ENCODE assay signal across 30 mouse cellular contexts in genomic region chr2:122719232-122719631, GRCm38 (mm10). TPM values are rescaled to one million over a fixed set of nuclear protein-coding genes. Genes with fewer than 3 reads are reported as not detected.
DNase-seq lines count a peak whose midpoint lies in the region; ATAC-seq and TF ChIP-seq lines count a peak whose summit lies in the region.
"Had no signal": no experiment of that assay in that cellular context is flagged by ENCODE, and none has a peak within 500 bp of the region (broad histone marks: within the 10 kb centered on the region; RNA-seq: fewer than 3 reads in every experiment).

No protein-coding gene starts in this region.

- WGBS in heart, embryonic 10.5 days: 60% methylated on average over 1 of the region's 1 CpGs
- 47% methylated on average over 1 of the region's 1 CpGs for WGBS in stomach, postnatal 0 days
- 55% methylated on average over 1 of the region's 1 CpGs for WGBS in forebrain, postnatal 0 days

- ATAC-seq in stomach, postnatal 0 days (ENCODE audit: low FRiP score, low TSS enrichment): peak; percentile 80
- ATAC-seq in forebrain, postnatal 0 days: no peak
- ATAC-seq: forebrain, embryonic 13.5 days; forebrain, embryonic 16.5 days; hindbrain, postnatal 0 days; inflammation-experienced regulatory T-cells, adult 6 months; intestine, embryonic 16.5 days had no signal

- no peaks in the 10 kb centered on the region for H3K27me3 ChIP-seq in heart, embryonic 10.5 days (ENCODE audit: insufficient read depth, poor library complexity, severe bottlenecking)
- no peaks in the 10 kb centered on the region for H3K27me3 ChIP-seq in stomach, postnatal 0 days (ENCODE audit: control insufficient read depth, insufficient read depth, low read length)
- H3K27me3 ChIP-seq in forebrain, postnatal 0 days (ENCODE audit: insufficient read depth, low read length): no peaks in the 10 kb centered on the region
- H3K27me3 ChIP-seq: embryonic facial prominence, embryonic 12.5 days; embryonic facial prominence, embryonic 15.5 days; forebrain, embryonic 13.5 days had no signal

- peak; percentile 9 for DNase-seq in heart, adult 11 months
- DNase-seq in heart, embryonic 10.5 days (ENCODE audit: low spot score): no peak
- peak; percentile 88 for DNase-seq in 416B (ENCODE audit: low read depth)
- DNase-seq in Muller cell, postnatal 12 days (ENCODE audit: inconsistent ontology term): peak; percentile 85
- no peak for DNase-seq in stomach, postnatal 0 days (ENCODE audit: low spot score)
- DNase-seq in lung, postnatal 25 days (ENCODE audit: low spot score): no peak
- DNase-seq in kidney, adult 18-20 months: no peak
- no peak for DNase-seq in forebrain, postnatal 0 days
- DNase-seq: adrenal gland, postnatal 10 days; cerebellum, adult 2 months; cerebellum, adult 9-11 months; cerebellum, postnatal 25 days; gastrocnemius, adult 2 months; gastrocnemius, postnatal 14 days; heart, adult 18-20 months; heart, postnatal 14 days; heart, postnatal 4 days; kidney, adult 2 months had no signal

- no peaks in the 10 kb centered on the region for H3K36me3 ChIP-seq in heart, embryonic 10.5 days
- no peaks in the 10 kb centered on the region for H3K36me3 ChIP-seq in stomach, postnatal 0 days (ENCODE audit: control insufficient read depth, insufficient read depth, low read length)
- H3K36me3 ChIP-seq in forebrain, postnatal 0 days (ENCODE audit: insufficient read depth): no peaks in the 10 kb centered on the region
- H3K36me3 ChIP-seq: embryonic facial prominence, embryonic 12.5 days; embryonic facial prominence, embryonic 15.5 days; forebrain, embryonic 10.5 days; G1E; heart, embryonic 13.5 days had no signal

- no peaks in the 10 kb centered on the region for H3K9me3 ChIP-seq in heart, embryonic 10.5 days
- no peaks in the 10 kb centered on the region for H3K9me3 ChIP-seq in stomach, postnatal 0 days (ENCODE audit: control insufficient read depth, low read length)
- no peaks in the 10 kb centered on the region for H3K9me3 ChIP-seq in forebrain, postnatal 0 days (ENCODE audit: low read length)
- H3K9me3 ChIP-seq: embryonic facial prominence, embryonic 12.5 days; embryonic facial prominence, embryonic 15.5 days; forebrain, embryonic 10.5 days; forebrain, embryonic 13.5 days; G1E; heart, embryonic 13.5 days had no signal

- H3K4me1 ChIP-seq in heart, embryonic 10.5 days: no peaks in the 10 kb centered on the region
- no peaks in the 10 kb centered on the region for H3K4me1 ChIP-seq in stomach, postnatal 0 days (replicated peaks; ENCODE audit: control insufficient read depth, insufficient read depth)
- H3K4me1 ChIP-seq in forebrain, postnatal 0 days (ENCODE audit: insufficient read depth): no peaks in the 10 kb centered on the region
- H3K4me1 ChIP-seq: embryonic facial prominence, embryonic 12.5 days; embryonic facial prominence, embryonic 15.5 days; forebrain, embryonic 10.5 days; forebrain, embryonic 13.5 days; heart, embryonic 13.5 days had no signal

- H3K27ac ChIP-seq in heart, embryonic 10.5 days: no peak overlapping the region
- H3K27ac ChIP-seq in stomach, postnatal 0 days (replicated peaks): no peak overlapping the region
- no peak overlapping the region for H3K27ac ChIP-seq in forebrain, postnatal 0 days (ENCODE audit: low read depth, low read length)
- H3K27ac ChIP-seq: embryonic facial prominence, embryonic 12.5 days; embryonic facial prominence, embryonic 15.5 days; forebrain, embryonic 10.5 days; forebrain, embryonic 13.5 days; gastrocnemius, adult 2 months; heart, embryonic 13.5 days; hindbrain, embryonic 14.5 days; hindbrain, postnatal 0 days had no signal

- no peak overlapping the region for H3K4me2 ChIP-seq in stomach, postnatal 0 days (replicated peaks; ENCODE audit: low read depth)
- H3K4me2 ChIP-seq in forebrain, postnatal 0 days (ENCODE audit: low read depth): no peak overlapping the region
- H3K4me2 ChIP-seq: embryonic facial prominence, embryonic 12.5 days; embryonic facial prominence, embryonic 15.5 days; forebrain, embryonic 13.5 days; heart, embryonic 13.5 days; hindbrain, embryonic 14.5 days had no signal

- no peak overlapping the region for H3K4me3 ChIP-seq in heart, embryonic 10.5 days
- no peak overlapping the region for H3K4me3 ChIP-seq in stomach, postnatal 0 days (ENCODE audit: low read depth, low read length)
- no peak overlapping the region for H3K4me3 ChIP-seq in forebrain, postnatal 0 days (ENCODE audit: low read depth, low read length)
- H3K4me3 ChIP-seq: embryonic facial prominence, embryonic 12.5 days; embryonic facial prominence, embryonic 15.5 days; erythroblast, embryonic 14.5 days; forebrain, embryonic 10.5 days; forebrain, embryonic 13.5 days; gastrocnemius, adult 2 months; heart, embryonic 13.5 days had no signal

- TF ChIP-seq EP300 in stomach, postnatal 0 days (optimal IDR thresholded peaks at IDR 0.05): no peak

- no peak for TF ChIP-seq CTCF in stomach, postnatal 0 days (IDR thresholded peaks at IDR 0.05; ENCODE audit: low read depth)
- TF ChIP-seq CTCF in forebrain, postnatal 0 days (IDR thresholded peaks at IDR 0.05; ENCODE audit: low read depth): no peak

- no peak overlapping the region for H3K9ac ChIP-seq in stomach, postnatal 0 days (ENCODE audit: low read length)
- no peak overlapping the region for H3K9ac ChIP-seq in forebrain, postnatal 0 days
- H3K9ac ChIP-seq: embryonic facial prominence, embryonic 12.5 days; embryonic facial prominence, embryonic 15.5 days; forebrain, embryonic 13.5 days; heart, embryonic 13.5 days; hindbrain, embryonic 14.5 days had no signal

RNA-seq across cellular contexts. Expression of gene Slc30a4, which starts 16.8 kb away (rescaled TPM):
- 5.4 and 5.9 TPM in 2 replicates for polyA plus RNA-seq in heart, embryonic 10.5 days (2016; fragmentation: Nextera tagmentation; extraction: Ambion mirVana)
- 9.5 TPM in 2 replicates for polyA plus RNA-seq in stomach, postnatal 0 days (2015; fragmentation: Nextera tagmentation; extraction: Ambion mirVana)
- total RNA-seq in forebrain, postnatal 0 days (2014; rRNA removed): 52.5 and 53.9 TPM in 2 replicates
- polyA plus RNA-seq in forebrain, postnatal 0 days (2015; fragmentation: Nextera tagmentation; extraction: Ambion mirVana): 8.7 and 9.1 TPM in 2 replicates
- polyA plus RNA-seq: erythroblast, embryonic 14.5 days; G1E had no signal

RNA-seq across cellular contexts. Expression of gene Bloc1s6, which starts 19.1 kb away (rescaled TPM):
- 41.2 and 48.6 TPM in 2 replicates for polyA plus RNA-seq in heart, embryonic 10.5 days (2016; fragmentation: Nextera tagmentation; extraction: Ambion mirVana)
- 30.4 and 32.7 TPM in 2 replicates for polyA plus RNA-seq in stomach, postnatal 0 days (2015; fragmentation: Nextera tagmentation; extraction: Ambion mirVana)
- total RNA-seq in forebrain, postnatal 0 days (2014; rRNA removed): 60.0 and 78.6 TPM in 2 replicates
- 90.6 and 106 TPM in 2 replicates for polyA plus RNA-seq in forebrain, postnatal 0 days (2015; fragmentation: Nextera tagmentation; extraction: Ambion mirVana)

RNA-seq across cellular contexts. Expression of gene Sqor, which starts 45.8 kb away (rescaled TPM):
- 2.3 and 2.5 TPM in 2 replicates for polyA plus RNA-seq in heart, embryonic 10.5 days (2016; fragmentation: Nextera tagmentation; extraction: Ambion mirVana)
- polyA plus RNA-seq in stomach, postnatal 0 days (2015; fragmentation: Nextera tagmentation; extraction: Ambion mirVana): 79.2 and 90.4 TPM in 2 replicates
- 3.1 and 4.9 TPM in 2 replicates for total RNA-seq in forebrain, postnatal 0 days (2014; rRNA removed)
- polyA plus RNA-seq in forebrain, postnatal 0 days (2015; fragmentation: Nextera tagmentation; extraction: Ambion mirVana): 3.4 and 3.6 TPM in 2 replicates

Comparison
In these comparisons a context has a peak if more than half of its experiments do, and no peak if none do; other contexts are left out.
1. DNase-seq: peak in heart, adult 11 months (single experiment), 416B (single experiment) and Muller cell, postnatal 12 days (single experiment); none in heart, embryonic 10.5 days (single experiment), stomach, postnatal 0 days (single experiment), lung, postnatal 25 days (single experiment), kidney, adult 18-20 months (single experiment) and forebrain, postnatal 0 days (single experiment).
2. RNA of gene Sqor, which starts 45.8 kb away (polyA plus RNA-seq): 79.2 to 90.4 TPM in stomach, postnatal 0 days; 3.4 to 3.6 TPM in forebrain, postnatal 0 days and 2.3 to 2.5 TPM in heart, embryonic 10.5 days; every median in the first group is over 10 times any median in the second.